Mouse (Mus musculus) lung, postnatal 0 days (tissue): Measurements from ENCODE around the gene Abhd14b.

ENCODE experiments used
- CTCF ChIP-seq: IDR thresholded peaks from 2 replicates; pipeline ENCODE4 v1.5.1; 2016; ENCODE audit warnings: antibody characterized with exemption, mild to moderate bottlenecking
- EP300 ChIP-seq: IDR thresholded peaks from 2 replicates; pipeline ENCODE4 v1.6.1; 2016; ENCODE audit warnings: antibody characterized with exemption, mild to moderate bottlenecking, control low read depth

DNA sequence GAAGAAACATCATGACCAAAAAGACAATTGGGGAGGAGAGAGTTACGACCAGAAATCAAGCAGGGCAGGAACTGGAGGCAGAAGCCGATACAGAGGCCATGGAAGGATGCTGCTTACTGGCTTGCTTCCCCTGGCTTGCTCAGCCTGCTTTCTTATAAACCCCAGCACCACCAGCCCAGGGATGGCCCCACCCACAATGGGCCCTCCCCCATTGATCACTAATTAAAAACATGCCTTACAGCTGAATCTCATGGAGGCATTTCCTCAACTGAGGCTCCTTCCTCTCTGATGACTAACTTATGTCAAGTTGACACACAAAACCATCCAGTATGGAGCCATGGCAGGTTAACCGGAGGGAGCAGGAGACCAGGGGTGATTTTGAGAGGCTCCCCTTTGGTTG lies 47.5 kb upstream of the Abhd14b start:
- TF ChIP-seq EP300 (no peak), CTCF (no peak)
